Mouse (Mus musculus) ES-E14 (cell line): ENCODE measurements around the gene Hmces.

Experiments used
- MAFK ChIP-seq: IDR thresholded peaks from 2 replicates; pipeline ENCODE4 v1.6.1; 2014; ENCODE audit warnings: mild to moderate bottlenecking, low read depth, low read length, inconsistent platforms; ENCODE audit not compliant: insufficient read depth
- ZC3H11A ChIP-seq: IDR thresholded peaks from 2 replicates; pipeline ENCODE4 v1.6.1; 2012; ENCODE audit warnings: low read depth, mild to moderate bottlenecking, inconsistent platforms, low read length, borderline replicate concordance
- ZNF384 ChIP-seq: IDR thresholded peaks from 2 replicates; pipeline ENCODE4 v1.6.1; 2012; ENCODE audit warnings: low read depth, low read length, inconsistent platforms

DNA sequence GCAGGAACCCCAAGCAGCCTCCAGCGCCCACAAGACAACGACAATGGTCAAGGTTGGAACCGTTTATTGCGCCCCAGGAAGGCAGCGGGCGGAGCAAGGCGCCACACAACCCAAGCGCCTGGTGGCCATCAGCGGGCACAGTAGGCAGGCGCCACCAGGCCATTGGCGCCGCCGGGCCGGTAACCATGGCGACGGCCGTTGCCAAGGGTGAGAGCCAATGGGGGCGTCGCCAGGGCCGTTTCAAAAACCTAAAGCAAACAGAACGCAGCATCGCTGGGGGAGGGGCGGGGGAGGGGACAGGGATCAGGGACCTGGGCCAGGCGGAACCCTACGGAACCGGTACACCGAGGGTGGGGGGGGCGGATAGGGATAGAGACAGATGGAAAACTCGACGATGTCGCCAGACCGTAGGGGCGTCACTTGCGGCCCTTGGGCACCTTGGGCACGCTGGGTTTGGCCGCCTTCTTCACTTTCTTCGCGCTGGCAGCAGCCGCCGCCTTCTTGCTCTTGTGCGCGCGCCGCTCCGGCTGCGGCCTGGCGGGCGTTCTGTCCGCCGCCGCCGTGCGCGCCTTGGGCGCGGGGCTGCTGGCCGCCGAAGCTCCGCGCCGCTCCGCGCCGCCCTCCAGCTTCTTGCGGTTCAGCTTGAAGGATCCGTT is 66.8 kb downstream of the Hmces start:
- TF ChIP-seq ZC3H11A (no peak), ZNF384 (no peak), MAFK (no peak)
